Mouse (Mus musculus) embryonic facial prominence, embryonic 14.5 days (tissue): Measurements from ENCODE around the gene Rhox4e. TPM values are rescaled to one million over a fixed set of nuclear protein-coding genes. Genes with fewer than 3 reads are reported as not detected.
"Not testable (repeated sequence)": the region's sequence is repeated elsewhere in the genome, so short reads cannot be mapped to it uniquely, and the experiment has no call there.

Experiments used
- ATAC-seq: fragments of 200-750 bp; cut with Nextera tagmentation; 2 replicates; pipeline ENCODE4 v1.8.0; 2017; ENCODE audit warnings: low read depth, moderate number of reproducible peaks, moderate TSS enrichment
- DNase-seq: peaks from one replicate; pipeline ENCODE4 v3.0.0-alpha.2; 2015; ENCODE audit warnings: low spot score
- H3K27ac ChIP-seq: fragments of 300-500 bp; sonication (generic); replicated peaks from 2 replicates; pipeline ENCODE4 v1.5.1; 2014; ENCODE audit warnings: low read depth, mild to moderate bottlenecking, low read length, moderate library complexity
- H3K27me3 ChIP-seq: fragments of 300-500 bp; sonication (generic); replicated peaks from 2 replicates; pipeline ENCODE4 v1.6.1; 2014; ENCODE audit warnings: low read length; ENCODE audit not compliant: control insufficient read depth, insufficient read depth
- H3K36me3 ChIP-seq: fragments of 300-500 bp; sonication (generic); 2 replicates; pipeline ENCODE4 v1.6.1; 2014; ENCODE audit warnings: low read length, mixed read lengths; ENCODE audit not compliant: control insufficient read depth, insufficient read depth
- H3K4me1 ChIP-seq: fragments of 300-500 bp; sonication (generic); 2 replicates; pipeline ENCODE4 v1.6.1; 2014; ENCODE audit warnings: antibody characterized with exemption, low read length; ENCODE audit not compliant: control insufficient read depth, insufficient read depth
- H3K4me2 ChIP-seq: fragments of 300-500 bp; sonication (generic); 2 replicates; pipeline ENCODE4 v1.6.1; 2014; ENCODE audit warnings: low read depth, mild to moderate bottlenecking, low read length, moderate library complexity, mixed read lengths
- H3K4me3 ChIP-seq: fragments of 300-500 bp; sonication (generic); 2 replicates; pipeline ENCODE4 v1.5.1; 2014; ENCODE audit warnings: low read depth, mild to moderate bottlenecking, low read length
- H3K9ac ChIP-seq: fragments of 300-500 bp; sonication (generic); 2 replicates; pipeline ENCODE4 v1.6.1; 2014; ENCODE audit warnings: low read depth, mild to moderate bottlenecking, low read length, moderate library complexity, mixed read lengths
- H3K9me3 ChIP-seq: fragments of 300-500 bp; sonication (generic); 2 replicates; pipeline ENCODE4 v1.6.1; 2016; ENCODE audit warnings: low read length; ENCODE audit not compliant: control insufficient read depth
- WGBS: fragments of 180-500 bp; shearing (Covaris S2); extraction: QIAGEN DNeasy Blood & Tissue Kit; methylation state at CpG from one replicate; pipeline ENCODE4 v1.1.7; 2014; 5-methylcytosine and 5-hydroxymethylcytosine counted together
- polyA plus RNA-seq: library from polyadenylated mRNA; unstranded; fragments of >200 nt; fragmentation: Nextera tagmentation; extraction: Ambion mirVana; gene quantifications from 2 replicates; pipeline ENCODE4 v1.2.1, GENCODE M21; 2014

Gene Rhox4e
- not detected in 2 replicates for polyA plus RNA-seq

GRCm38 (mm10) chrX:37557112-37557511, at the start of gene Rhox4e:
TSS of gene Rhox4e (plus strand) at chrX:37557412.
- not testable (repeated sequence) for H3K36me3 ChIP-seq, ATAC-seq, H3K27ac ChIP-seq, H3K4me2 ChIP-seq, H3K9ac ChIP-seq, H3K9me3 ChIP-seq, H3K4me3 ChIP-seq, DNase-seq, H3K4me1 ChIP-seq, H3K27me3 ChIP-seq
- WGBS, result 90% methylated on average over 10 of the region's 18 CpGs

GRCm38 (mm10) chrX:37514059-37514458, 43.2 kb upstream of the Rhox4e start, which contains the start of gene Rhox4d:
TSS of gene Rhox4d (plus strand) at chrX:37514359.
- not testable (repeated sequence) for H3K9ac ChIP-seq, DNase-seq, H3K36me3 ChIP-seq, H3K9me3 ChIP-seq, H3K27me3 ChIP-seq, ATAC-seq, H3K4me3 ChIP-seq, H3K27ac ChIP-seq, H3K4me1 ChIP-seq, H3K4me2 ChIP-seq
- WGBS, result 97% methylated on average over 12 of the region's 18 CpGs

- not testable (repeated sequence) for DNase-seq, H3K27ac ChIP-seq, ATAC-seq, H3K27me3 ChIP-seq, H3K9ac ChIP-seq, H3K4me3 ChIP-seq, H3K9me3 ChIP-seq, H3K4me1 ChIP-seq, H3K36me3 ChIP-seq, H3K4me2 ChIP-seq
- WGBS, result 82% methylated on average over 2 of the region's 8 CpGs
Observed at GRCm38 (mm10) chrX:37530152-37530551, 27.1 kb upstream of the Rhox4e start, which contains the start of gene Rhox2e. TSS of gene Rhox2e (plus strand) at chrX:37530452.

GRCm38 (mm10) chrX:37541719-37542118, 15.5 kb upstream of the Rhox4e start, which contains the start of gene Rhox3e:
TSS of gene Rhox3e (plus strand) at chrX:37542019.
- not testable (repeated sequence) for DNase-seq, H3K9ac ChIP-seq, ATAC-seq, H3K36me3 ChIP-seq, H3K4me2 ChIP-seq, H3K9me3 ChIP-seq, H3K4me3 ChIP-seq, H3K27ac ChIP-seq, H3K4me1 ChIP-seq, H3K27me3 ChIP-seq
- no CpG with 5 or more reads among the region's 4 CpGs for WGBS

- not testable (repeated sequence) for H3K4me3 ChIP-seq, H3K4me2 ChIP-seq, H3K27me3 ChIP-seq, H3K9me3 ChIP-seq, H3K4me1 ChIP-seq, H3K27ac ChIP-seq, H3K9ac ChIP-seq, DNase-seq, ATAC-seq, H3K36me3 ChIP-seq
- 87% methylated on average over 4 of the region's 8 CpGs for WGBS
Observed at GRCm38 (mm10) chrX:37571105-37571504, 13.9 kb downstream of the Rhox4e start, which contains the start of gene Rhox2f. TSS of gene Rhox2f (plus strand) at chrX:37571405.

GRCm38 (mm10) chrX:37572638-37573037, 15.4 kb downstream of the Rhox4e start:
- 37% methylated on average over 2 of the region's 2 CpGs for WGBS
- H3K36me3 ChIP-seq, H3K27ac ChIP-seq, H3K9me3 ChIP-seq, ATAC-seq, H3K4me2 ChIP-seq, H3K4me3 ChIP-seq, H3K9ac ChIP-seq, H3K27me3 ChIP-seq, H3K4me1 ChIP-seq: not testable (repeated sequence)
- DNase-seq, result peak; percentile 16

GRCm38 (mm10) chrX:37580692-37581091, 23.5 kb downstream of the Rhox4e start, which contains the start of gene Rhox3f:
TSS of gene Rhox3f (plus strand) at chrX:37580992.
- not testable (repeated sequence) for H3K36me3 ChIP-seq, H3K27me3 ChIP-seq, ATAC-seq, H3K9me3 ChIP-seq, H3K4me3 ChIP-seq, H3K4me1 ChIP-seq, H3K9ac ChIP-seq, H3K4me2 ChIP-seq, DNase-seq, H3K27ac ChIP-seq

GRCm38 (mm10) chrX:37607604-37608003, 50.4 kb downstream of the Rhox4e start, which contains the start of gene Rhox4f:
TSS of gene Rhox4f (minus strand) at chrX:37607704.
- not testable (repeated sequence) for H3K36me3 ChIP-seq, H3K9ac ChIP-seq, ATAC-seq, H3K4me3 ChIP-seq, H3K4me2 ChIP-seq, H3K4me1 ChIP-seq, H3K27ac ChIP-seq, H3K27me3 ChIP-seq, H3K9me3 ChIP-seq, DNase-seq
- WGBS, result 92% methylated on average over 15 of the region's 19 CpGs
